Mouse (Mus musculus) forebrain, embryonic 11.5 days (tissue): ENCODE measurements at regions not wholly inside any gene's neighbourhood (a gene's known extent, or its start where the extent isn't known, plus 50 kb on each side); places are given as distances from the start of the nearest gene placed in this dataset.

Source experiments
- ATAC-seq: fragments of 200-750 bp; cut with Nextera tagmentation; replicated peaks from 2 replicates; pipeline ENCODE4 v1.8.0; 2017; ENCODE audit warnings: moderate TSS enrichment; ENCODE audit not compliant: low FRiP score
- DNase-seq: peaks from one replicate; pipeline ENCODE4 v3.0.0-alpha.2; 2017; ENCODE audit warnings: low spot score
- H3K27ac ChIP-seq: fragments of 300-500 bp; sonication (generic); 2 replicates; pipeline ENCODE4 v1.5.1; 2014; ENCODE audit warnings: low read depth, low read length
- H3K27me3 ChIP-seq: fragments of 300-500 bp; sonication (generic); 2 replicates; pipeline ENCODE4 v1.6.1; 2014; ENCODE audit warnings: mild to moderate bottlenecking, low read length, mixed read lengths; ENCODE audit not compliant: control insufficient read depth, insufficient read depth
- H3K36me3 ChIP-seq: fragments of 300-500 bp; sonication (generic); 2 replicates; pipeline ENCODE4 v1.6.1; 2014; ENCODE audit warnings: mild to moderate bottlenecking, low read length, moderate library complexity, mixed read lengths; ENCODE audit not compliant: control insufficient read depth, insufficient read depth
- H3K4me1 ChIP-seq: fragments of 300-500 bp; sonication (generic); replicated peaks from 2 replicates; pipeline ENCODE4 v1.6.1; 2014; ENCODE audit warnings: low read length, mixed read lengths; ENCODE audit not compliant: control insufficient read depth, insufficient read depth
- H3K4me2 ChIP-seq: fragments of 300-500 bp; sonication (generic); 2 replicates; pipeline ENCODE4 v1.6.1; 2014; ENCODE audit warnings: low read depth, mild to moderate bottlenecking, low read length, moderate library complexity, mixed read lengths; ENCODE audit not compliant: severe bottlenecking
- H3K4me3 ChIP-seq: fragments of 300-500 bp; sonication (generic); 2 replicates; pipeline ENCODE4 v1.5.1; 2014; ENCODE audit warnings: low read depth, low read length
- H3K9ac ChIP-seq: fragments of 300-500 bp; sonication (generic); 2 replicates; pipeline ENCODE4 v1.6.1; 2014; ENCODE audit warnings: low read length
- H3K9me3 ChIP-seq: fragments of 300-500 bp; sonication (generic); 2 replicates; pipeline ENCODE4 v1.6.1; 2016; ENCODE audit warnings: low read length, mixed read lengths; ENCODE audit not compliant: control insufficient read depth
- WGBS: fragments of 180-500 bp; shearing (Covaris S2); extraction: QIAGEN DNeasy Blood & Tissue Kit; methylation state at CpG from one replicate; pipeline ENCODE4 v1.1.7; 2014; 5-methylcytosine and 5-hydroxymethylcytosine counted together

- H3K4me3 ChIP-seq, result no peak overlapping the region
- H3K4me2 ChIP-seq, result no peak overlapping the region
- no peak for DNase-seq
- no peaks in the 10 kb centered on the region for H3K4me1 ChIP-seq
- H3K27me3 ChIP-seq, result no peaks in the 10 kb centered on the region
- H3K9me3 ChIP-seq, result no peaks in the 10 kb centered on the region
- H3K9ac ChIP-seq, result no peak overlapping the region
- no peak overlapping the region for H3K27ac ChIP-seq
- no peaks in the 10 kb centered on the region for H3K36me3 ChIP-seq
- ATAC-seq, result no peak
- 98% methylated on average over 3 of the region's 3 CpGs for WGBS
Measured at GRCm38 (mm10) chr11:26826194-26826593, 232.4 kb upstream of the Vrk2 start.

GRCm38 (mm10) chr11:26824080-26824727 lies 230.4 kb upstream of the Vrk2 start:
- H3K9me3 ChIP-seq, result no peaks in the 10 kb centered on the region
- no peaks in the 10 kb centered on the region for H3K36me3 ChIP-seq
- ATAC-seq (no peak), DNase-seq (no peak)
- H3K27ac ChIP-seq, result no peak overlapping the region
- H3K4me2 ChIP-seq, result no peak overlapping the region
- no peaks in the 10 kb centered on the region for H3K27me3 ChIP-seq
- 85% methylated on average over 8 of the region's 8 CpGs for WGBS
- no peaks in the 10 kb centered on the region for H3K4me1 ChIP-seq
- no peak overlapping the region for H3K4me3 ChIP-seq
- H3K9ac ChIP-seq, result no peak overlapping the region

GRCm38 (mm10) chr11:26821091-26821490 lies 227.3 kb upstream of the Vrk2 start:
- 78% methylated on average over 1 of the region's 1 CpGs for WGBS
- no peaks in the 10 kb centered on the region for H3K27me3 ChIP-seq

GRCm38 (mm10) chr11:26817316-26817715 lies 223.5 kb upstream of the Vrk2 start:
- no peak for DNase-seq
- Histone ChIP-seq H3K4me3 (no peak overlapping the region), H3K4me1 (no peaks in the 10 kb centered on the region), H3K9me3 (no peaks in the 10 kb centered on the region), H3K36me3 (no peaks in the 10 kb centered on the region), H3K4me2 (no peak overlapping the region), H3K27ac (no peak overlapping the region), H3K9ac (no peak overlapping the region), H3K27me3 (no peaks in the 10 kb centered on the region)
- ATAC-seq, result no peak

More at GRCm38 (mm10) chr11:26821091-26821490, 227.3 kb upstream of the Vrk2 start:
- no peaks in the 10 kb centered on the region for H3K36me3 ChIP-seq
- H3K4me2 ChIP-seq, result no peak overlapping the region
- H3K4me1 ChIP-seq, result no peaks in the 10 kb centered on the region
- H3K9me3 ChIP-seq, result no peaks in the 10 kb centered on the region
- no peak overlapping the region for H3K4me3 ChIP-seq
- H3K27ac ChIP-seq, result no peak overlapping the region
- DNase-seq (no peak), ATAC-seq (no peak)
- no peak overlapping the region for H3K9ac ChIP-seq

GRCm38 (mm10) chr11:26815104-26815503 lies 221.3 kb upstream of the Vrk2 start:
- Histone ChIP-seq H3K27me3 (no peaks in the 10 kb centered on the region), H3K4me2 (no peak overlapping the region), H3K36me3 (no peaks in the 10 kb centered on the region), H3K9ac (no peak overlapping the region), H3K27ac (no peak overlapping the region), H3K4me1 (no peaks in the 10 kb centered on the region), H3K4me3 (no peak overlapping the region), H3K9me3 (no peaks in the 10 kb centered on the region)
- 74% methylated on average over 8 of the region's 8 CpGs for WGBS
- DNase-seq (no peak), ATAC-seq (peak; percentile 63)

GRCm38 (mm10) chr11:26814601-26815000 lies 220.8 kb upstream of the Vrk2 start:
- no peak for ATAC-seq

GRCm38 (mm10) chr11:26802249-26802941 lies 208.6 kb upstream of the Vrk2 start:
- Histone ChIP-seq H3K27me3 (no peaks in the 10 kb centered on the region), H3K36me3 (no peaks in the 10 kb centered on the region), H3K4me2 (no peak overlapping the region), H3K4me3 (no peak overlapping the region), H3K9ac (no peak overlapping the region), H3K4me1 (0 out of 2 replicates have a peak, but pooled peaks cover 2% of the 10 kb centered on the region), H3K9me3 (no peaks in the 10 kb centered on the region), H3K27ac (no peak overlapping the region)
- ATAC-seq (no peak), DNase-seq (no peak)
- 86% methylated on average over 2 of the region's 2 CpGs for WGBS

More at GRCm38 (mm10) chr11:26814601-26815000, 220.8 kb upstream of the Vrk2 start:
- Histone ChIP-seq H3K4me3 (no peak overlapping the region), H3K9ac (no peak overlapping the region), H3K27ac (no peak overlapping the region), H3K36me3 (no peaks in the 10 kb centered on the region), H3K9me3 (no peaks in the 10 kb centered on the region), H3K4me2 (no peak overlapping the region), H3K4me1 (no peaks in the 10 kb centered on the region), H3K27me3 (no peaks in the 10 kb centered on the region)
- WGBS, result 86% methylated on average over 3 of the region's 3 CpGs
- DNase-seq, result no peak

- Histone ChIP-seq H3K9me3 (no peaks in the 10 kb centered on the region), H3K4me1 (no peaks in the 10 kb centered on the region), H3K36me3 (no peaks in the 10 kb centered on the region), H3K4me2 (no peak overlapping the region), H3K27me3 (no peaks in the 10 kb centered on the region), H3K27ac (no peak overlapping the region), H3K4me3 (no peak overlapping the region), H3K9ac (no peak overlapping the region)
- 18% methylated on average over 2 of the region's 2 CpGs for WGBS
- ATAC-seq (0 out of 2 replicates have a peak, but pooled peaks have one; percentile 11), DNase-seq (no peak)
Measured at GRCm38 (mm10) chr11:26800296-26800695, 206.5 kb upstream of the Vrk2 start.

GRCm38 (mm10) chr11:26794629-26794966 lies 200.8 kb upstream of the Vrk2 start:
- Histone ChIP-seq H3K4me1 (no peaks in the 10 kb centered on the region), H3K36me3 (no peaks in the 10 kb centered on the region), H3K9me3 (no peaks in the 10 kb centered on the region), H3K4me2 (no peak overlapping the region), H3K4me3 (no peak overlapping the region), H3K9ac (no peak overlapping the region), H3K27ac (no peak overlapping the region), H3K27me3 (no peaks in the 10 kb centered on the region)
- ATAC-seq (no peak), DNase-seq (no peak)
- 98% methylated on average over 3 of the region's 3 CpGs for WGBS
